21 mouse cellular contexts compared by ENCODE assay signal in genomic region chr9:110719977-110720376, GRCm38 (mm10). TPM values are rescaled to one million over a fixed set of nuclear protein-coding genes. Genes with fewer than 3 reads are reported as not detected.
DNase-seq lines count a peak whose midpoint lies in the region; ATAC-seq and TF ChIP-seq lines count a peak whose summit lies in the region.
"Had no signal": no experiment of that assay in that cellular context is flagged by ENCODE, and none has a peak within 500 bp of the region (broad histone marks: within the 10 kb centered on the region; RNA-seq: fewer than 3 reads in every experiment).

No protein-coding gene starts in this region.

- intact Hi-C loops in left cerebral cortex, postnatal 14 days (cut with DNase I), result loop anchor here (5.0 kb wide), 1 partner anchor 152 kb away; no protein-coding TSS in a partner anchor

- TF ChIP-seq POLR2A in thymus, adult 2 months (IDR thresholded peaks at IDR 0.05; ENCODE audit: control insufficient read depth, extremely low read depth, insufficient read depth, low read length, poor library complexity), result no peak

- H3K4me2 ChIP-seq in heart, embryonic 13.5 days, result no peak overlapping the region
- no peak overlapping the region for H3K4me2 ChIP-seq in kidney, embryonic 16.5 days (replicated peaks; ENCODE audit: low read depth, low read length)
- H3K4me2 ChIP-seq: forebrain, embryonic 15.5 days; heart, embryonic 12.5 days; liver, embryonic 13.5 days; stomach, embryonic 15.5 days had no signal

- H3K27me3 ChIP-seq in heart, embryonic 13.5 days (replicated peaks), result no peaks in the 10 kb centered on the region
- H3K27me3 ChIP-seq in kidney, embryonic 16.5 days (ENCODE audit: insufficient read depth, low read length), result no peaks in the 10 kb centered on the region
- no peaks in the 10 kb centered on the region for H3K27me3 ChIP-seq in thymus, adult 2 months (ENCODE audit: control insufficient read depth, insufficient read depth, low read length)
- H3K27me3 ChIP-seq: forebrain, embryonic 15.5 days; heart, embryonic 12.5 days; liver, embryonic 13.5 days; Patski; stomach, embryonic 15.5 days had no signal

- H3K9me3 ChIP-seq in heart, embryonic 13.5 days, result no peaks in the 10 kb centered on the region
- H3K9me3 ChIP-seq in kidney, embryonic 16.5 days (ENCODE audit: low read length), result no peaks in the 10 kb centered on the region
- H3K9me3 ChIP-seq: forebrain, embryonic 15.5 days; heart, embryonic 12.5 days; liver, embryonic 13.5 days; stomach, embryonic 15.5 days had no signal

- WGBS in heart, embryonic 13.5 days, result 64% methylated on average over 5 of the region's 5 CpGs
- 61% methylated on average over 5 of the region's 5 CpGs for WGBS in kidney, embryonic 16.5 days
- 91% methylated on average over 5 of the region's 5 CpGs for WGBS in thymus, adult 2 months

- DNase-seq in heart, adult 11 months, result no peak
- no peak for DNase-seq in kidney, adult 9 months
- DNase-seq in retina, embryonic 14.5 days (ENCODE audit: low spot score), result peak; percentile 10
- DNase-seq in retina, postnatal 1 day, result no peak
- DNase-seq in left cerebral cortex, postnatal 14 days (ENCODE audit: low spot score in 2 of 2), result no peak
- DNase-seq in thymus, adult 2 months, result no peak
- DNase-seq: adrenal gland, postnatal 36 days; cerebellum, adult 9-11 months; kidney, adult 2 months; liver, embryonic 13.5 days; thymus, postnatal 36 days had no signal

- TF ChIP-seq CTCF in thymus, adult 2 months (IDR thresholded peaks at IDR 0.05; ENCODE audit: borderline replicate concordance, control insufficient read depth, extremely low read depth, insufficient read depth, low read length, poor library complexity), result no peak

- H3K4me1 ChIP-seq in heart, embryonic 13.5 days, result peaks cover 4% of the 10 kb centered on the region; the same call in 1 of the 2 replicates
- no peaks in the 10 kb centered on the region for H3K4me1 ChIP-seq in kidney, embryonic 16.5 days (ENCODE audit: insufficient read depth, low read length)
- no peaks in the 10 kb centered on the region for H3K4me1 ChIP-seq in thymus, adult 2 months (replicated peaks; ENCODE audit: control insufficient read depth, insufficient read depth, low read length)
- H3K4me1 ChIP-seq: forebrain, embryonic 15.5 days; liver, embryonic 13.5 days had no signal

- ATAC-seq in heart, embryonic 13.5 days (ENCODE audit: extremely low read depth, insufficient number of reproducible peaks, low FRiP score, low TSS enrichment), result no peak
- 0 out of 2 replicates have a peak, but pooled peaks have one; percentile 3 for ATAC-seq in kidney, embryonic 16.5 days (ENCODE audit: low FRiP score, low TSS enrichment)
- ATAC-seq: forebrain, embryonic 15.5 days; hindbrain, postnatal 0 days; Patski had no signal

- peaks cover 46% of the 10 kb centered on the region for H3K36me3 ChIP-seq in heart, embryonic 13.5 days
- peaks cover 21% of the 10 kb centered on the region for H3K36me3 ChIP-seq in kidney, embryonic 16.5 days (ENCODE audit: insufficient read depth, low read length)
- 0 out of 2 replicates have a peak, but pooled peaks cover 4% of the 10 kb centered on the region for H3K36me3 ChIP-seq in thymus, adult 2 months (ENCODE audit: control insufficient read depth, insufficient read depth, low read length)
- H3K36me3 ChIP-seq: forebrain, embryonic 15.5 days had no signal

- H3K27ac ChIP-seq in heart, embryonic 13.5 days (replicated peaks), result no peak overlapping the region
- no peak overlapping the region for H3K27ac ChIP-seq in kidney, embryonic 16.5 days (ENCODE audit: low read length)
- no peak overlapping the region for H3K27ac ChIP-seq in thymus, adult 2 months (ENCODE audit: control insufficient read depth, insufficient read depth, low read length)
- H3K27ac ChIP-seq: forebrain, embryonic 15.5 days; hindbrain, postnatal 0 days; liver, embryonic 13.5 days; macrophage; stomach, embryonic 15.5 days had no signal

- H3K4me3 ChIP-seq in heart, embryonic 13.5 days, result no peak overlapping the region
- H3K4me3 ChIP-seq in kidney, embryonic 16.5 days (ENCODE audit: low read length), result no peak overlapping the region
- no peak overlapping the region for H3K4me3 ChIP-seq in thymus, adult 2 months (ENCODE audit: control insufficient read depth, insufficient read depth, low read length)
- H3K4me3 ChIP-seq: forebrain, embryonic 15.5 days; heart, embryonic 12.5 days; liver, embryonic 13.5 days; stomach, embryonic 15.5 days had no signal

- peak overlapping the region; percentile 44 for H3K9ac ChIP-seq in heart, embryonic 13.5 days
- no peak overlapping the region for H3K9ac ChIP-seq in kidney, embryonic 16.5 days (replicated peaks; ENCODE audit: low read length)
- H3K9ac ChIP-seq: forebrain, embryonic 15.5 days; heart, embryonic 12.5 days; liver, embryonic 13.5 days; stomach, embryonic 15.5 days had no signal

RNA-seq across cellular contexts. Expression of gene Myl3, which starts 21.7 kb away (rescaled TPM):
- polyA plus RNA-seq in heart, embryonic 13.5 days (2015; fragmentation: Nextera tagmentation; extraction: Ambion mirVana), result 3,771 and 4,285 TPM in 2 replicates
- polyA plus RNA-seq in kidney, embryonic 16.5 days (2015; fragmentation: Nextera tagmentation; extraction: Ambion mirVana), result 1.5 and 3.6 TPM in 2 replicates
- under 1 TPM in 1 of 2 experiments, not detected in 1; 0.53 TPM for total RNA-seq in left cerebral cortex, postnatal 14 days (2021)
- 2.4 and 293 TPM in 2 replicates for polyA plus RNA-seq in thymus, adult 2 months (2012; rRNA removed)
- total RNA-seq: hematopoietic stem cell, adult 5-6 weeks; hindbrain, postnatal 0 days; midbrain, postnatal 0 days had no signal
- polyA plus RNA-seq: macrophage; midbrain, postnatal 0 days had no signal

RNA-seq across cellular contexts. Expression of gene Pth1r, which starts 27.0 kb away (rescaled TPM):
- 31.2 and 33.3 TPM in 2 replicates for polyA plus RNA-seq in heart, embryonic 13.5 days (2015; fragmentation: Nextera tagmentation; extraction: Ambion mirVana)
- polyA plus RNA-seq in kidney, embryonic 16.5 days (2015; fragmentation: Nextera tagmentation; extraction: Ambion mirVana), result 98.8 and 108 TPM in 2 replicates
- total RNA-seq in left cerebral cortex, postnatal 14 days (2021), result 1 to 10 TPM; 6.4 to 8.3 TPM
- 5.4 and 5.8 TPM in 2 replicates for polyA plus RNA-seq in thymus, adult 2 months (2012; rRNA removed)
- total RNA-seq: hematopoietic stem cell, adult 5-6 weeks had no signal
